Mouse (Mus musculus): ENCODE data around the gene Tmc7. TPM values are rescaled to one million over a fixed set of nuclear protein-coding genes. Genes with fewer than 3 reads are reported as not detected.

The Tmc7 gene
- total RNA-seq, 1 experiment = 2.9 TPM

GRCm38 (mm10) chr7:118519661-118520060 lies 64.9 kb downstream of the Tmc7 start:
- in situ Hi-C loops (cut with MboI; ENCODE audit: low sequenced_read_pairs in 2 of 2, unreplicated experiment in 2 of 2) = no loop called here
- no peak for DNase-seq (ENCODE audit: low read depth, low spot score)
- H3K9ac ChIP-seq (ENCODE audit: insufficient read depth, low read depth, low read length, poor library complexity, severe bottlenecking) = no peak overlapping the region
- H3K4me3 ChIP-seq (ENCODE audit: insufficient read depth in 1 of 2, low read depth in 1 of 2, low read length in 2 of 2, poor library complexity in 1 of 2, severe bottlenecking in 1 of 2) = no peak overlapping the region
- H3K9me3 ChIP-seq (ENCODE audit: control insufficient read depth, insufficient read depth, low read depth, low read length) = no peaks in the 10 kb centered on the region
- H3K36me3 ChIP-seq (ENCODE audit: control insufficient read depth, insufficient read depth, low read length, poor library complexity, severe bottlenecking) = peaks cover 2% of the 10 kb centered on the region; the same call in 1 of the 2 replicates
- no peak overlapping the region for H3K27ac ChIP-seq (ENCODE audit: insufficient read depth, low read depth, low read length, poor library complexity, severe bottlenecking)
- TF ChIP-seq ZC3H11A (IDR thresholded peaks at IDR 0.05; ENCODE audit: borderline replicate concordance, low read depth, low read length) (no peak), HCFC1 (IDR thresholded peaks at IDR 0.05; ENCODE audit: borderline replicate concordance, insufficient read depth, low read length) (no peak), ZNF384 (IDR thresholded peaks at IDR 0.05; ENCODE audit: low read depth, low read length) (no peak), CHD2 (IDR thresholded peaks at IDR 0.05; ENCODE audit: low read depth, low read length) (no peak)
- H3K4me1 ChIP-seq (ENCODE audit: control insufficient read depth in 2 of 2, insufficient read depth in 2 of 2, low read length in 2 of 2, poor library complexity in 1 of 2) = peaks cover 0 to 2% of the 10 kb centered on the region in 2 experiments; a peak in 1 of 4 replicates

- DNase-seq (ENCODE audit: low read depth, low spot score) = peak; percentile 61
- Histone ChIP-seq H3K9ac (ENCODE audit: insufficient read depth, low read depth, low read length, poor library complexity, severe bottlenecking) (no peak overlapping the region), H3K27ac (ENCODE audit: insufficient read depth, low read depth, low read length, poor library complexity, severe bottlenecking) (no peak overlapping the region), H3K36me3 (ENCODE audit: control insufficient read depth, insufficient read depth, low read length, poor library complexity, severe bottlenecking) (no peaks in the 10 kb centered on the region), H3K9me3 (ENCODE audit: control insufficient read depth, insufficient read depth, low read depth, low read length) (no peaks in the 10 kb centered on the region), H3K4me3 (ENCODE audit: insufficient read depth in 1 of 2, low read depth in 1 of 2, low read length in 2 of 2, poor library complexity in 1 of 2, severe bottlenecking in 1 of 2) (no peak overlapping the region), H3K4me1 (ENCODE audit: control insufficient read depth in 2 of 2, insufficient read depth in 2 of 2, low read length in 2 of 2, poor library complexity in 1 of 2) (peaks cover 0 to 2% of the 10 kb centered on the region in 2 experiments; a peak in 1 of 4 replicates)
- in situ Hi-C loops (cut with MboI; ENCODE audit: low sequenced_read_pairs in 2 of 2, unreplicated experiment in 2 of 2) = no loop called here
- TF ChIP-seq MAFK (IDR thresholded peaks at IDR 0.05; ENCODE audit: insufficient read depth, low read depth, low read length) = no peak
- peak; percentile 30; the same call in 1 of the 2 replicates for TF ChIP-seq ZC3H11A (IDR thresholded peaks at IDR 0.05; ENCODE audit: borderline replicate concordance, low read depth, low read length)
Measured at GRCm38 (mm10) chr7:118518687-118519086, 65.8 kb downstream of the Tmc7 start.

GRCm38 (mm10) chr7:118517819-118518218 lies 66.7 kb downstream of the Tmc7 start:
- in situ Hi-C loops (cut with MboI; ENCODE audit: low sequenced_read_pairs in 2 of 2, unreplicated experiment in 2 of 2) = no loop called here
- no peak for DNase-seq (ENCODE audit: low read depth, low spot score)

GRCm38 (mm10) chr7:118508556-118508955 lies 76.0 kb downstream of the Tmc7 start:
- Histone ChIP-seq H3K4me3 (ENCODE audit: insufficient read depth in 1 of 2, low read depth in 1 of 2, low read length in 2 of 2, poor library complexity in 1 of 2, severe bottlenecking in 1 of 2) (no peak overlapping the region), H3K9ac (ENCODE audit: insufficient read depth, low read depth, low read length, poor library complexity, severe bottlenecking) (no peak overlapping the region), H3K27ac (ENCODE audit: insufficient read depth, low read depth, low read length, poor library complexity, severe bottlenecking) (no peak overlapping the region), H3K36me3 (ENCODE audit: control insufficient read depth, insufficient read depth, low read length, poor library complexity, severe bottlenecking) (no peaks in the 10 kb centered on the region), H3K4me1 (ENCODE audit: control insufficient read depth in 2 of 2, insufficient read depth in 2 of 2, low read length in 2 of 2, poor library complexity in 1 of 2) (no peaks in the 10 kb centered on the region), H3K9me3 (ENCODE audit: control insufficient read depth, insufficient read depth, low read depth, low read length) (no peaks in the 10 kb centered on the region)
- in situ Hi-C loops (cut with MboI; ENCODE audit: low sequenced_read_pairs in 2 of 2, unreplicated experiment in 2 of 2) = no loop called here
- DNase-seq (ENCODE audit: low read depth, low spot score) = no peak
- no peak for TF ChIP-seq MAFK (IDR thresholded peaks at IDR 0.05; ENCODE audit: insufficient read depth, low read depth, low read length)

More at GRCm38 (mm10) chr7:118517819-118518218, 66.7 kb downstream of the Tmc7 start:
- no peak for TF ChIP-seq ZNF384 (IDR thresholded peaks at IDR 0.05; ENCODE audit: low read depth, low read length)
- no peak for TF ChIP-seq ZC3H11A (IDR thresholded peaks at IDR 0.05; ENCODE audit: borderline replicate concordance, low read depth, low read length)
- no peak for TF ChIP-seq CHD2 (IDR thresholded peaks at IDR 0.05; ENCODE audit: low read depth, low read length)
- no peak for TF ChIP-seq HCFC1 (IDR thresholded peaks at IDR 0.05; ENCODE audit: borderline replicate concordance, insufficient read depth, low read length)
- TF ChIP-seq MAFK (IDR thresholded peaks at IDR 0.05; ENCODE audit: insufficient read depth, low read depth, low read length) = no peak
- H3K9ac ChIP-seq (ENCODE audit: insufficient read depth, low read depth, low read length, poor library complexity, severe bottlenecking) = no peak overlapping the region
- H3K4me1 ChIP-seq (ENCODE audit: control insufficient read depth in 2 of 2, insufficient read depth in 2 of 2, low read length in 2 of 2, poor library complexity in 1 of 2) = peaks cover 0 to 2% of the 10 kb centered on the region in 2 experiments; a peak in 1 of 4 replicates
- H3K27ac ChIP-seq (ENCODE audit: insufficient read depth, low read depth, low read length, poor library complexity, severe bottlenecking) = no peak overlapping the region
- H3K36me3 ChIP-seq (ENCODE audit: control insufficient read depth, insufficient read depth, low read length, poor library complexity, severe bottlenecking) = no peaks in the 10 kb centered on the region
- H3K9me3 ChIP-seq (ENCODE audit: control insufficient read depth, insufficient read depth, low read depth, low read length) = no peaks in the 10 kb centered on the region
- no peak overlapping the region for H3K4me3 ChIP-seq (ENCODE audit: insufficient read depth in 1 of 2, low read depth in 1 of 2, low read length in 2 of 2, poor library complexity in 1 of 2, severe bottlenecking in 1 of 2)

GRCm38 (mm10) chr7:118503844-118504243 lies 80.7 kb downstream of the Tmc7 start:
- Histone ChIP-seq H3K36me3 (ENCODE audit: control insufficient read depth, insufficient read depth, low read length, poor library complexity, severe bottlenecking) (no peaks in the 10 kb centered on the region), H3K9ac (ENCODE audit: insufficient read depth, low read depth, low read length, poor library complexity, severe bottlenecking) (no peak overlapping the region), H3K4me3 (ENCODE audit: insufficient read depth in 1 of 2, low read depth in 1 of 2, low read length in 2 of 2, poor library complexity in 1 of 2, severe bottlenecking in 1 of 2) (no peak overlapping the region), H3K9me3 (ENCODE audit: control insufficient read depth, insufficient read depth, low read depth, low read length) (no peaks in the 10 kb centered on the region), H3K27ac (ENCODE audit: insufficient read depth, low read depth, low read length, poor library complexity, severe bottlenecking) (no peak overlapping the region), H3K4me1 (ENCODE audit: control insufficient read depth in 2 of 2, insufficient read depth in 2 of 2, low read length in 2 of 2, poor library complexity in 1 of 2) (peaks cover 0 to 4% of the 10 kb centered on the region in 2 experiments; a peak in 1 of 4 replicates)
- in situ Hi-C loops (cut with MboI; ENCODE audit: low sequenced_read_pairs in 2 of 2, unreplicated experiment in 2 of 2) = no loop called here
- TF ChIP-seq CHD2 (IDR thresholded peaks at IDR 0.05; ENCODE audit: low read depth, low read length) (no peak), HCFC1 (IDR thresholded peaks at IDR 0.05; ENCODE audit: borderline replicate concordance, insufficient read depth, low read length) (no peak), MAFK (IDR thresholded peaks at IDR 0.05; ENCODE audit: insufficient read depth, low read depth, low read length) (no peak), ZNF384 (IDR thresholded peaks at IDR 0.05; ENCODE audit: low read depth, low read length) (no peak), ZC3H11A (IDR thresholded peaks at IDR 0.05; ENCODE audit: borderline replicate concordance, low read depth, low read length) (no peak)
- no peak for DNase-seq (ENCODE audit: low read depth, low spot score)
